Mouse (Mus musculus) hindbrain, embryonic 10.5 days (tissue): Measurements from ENCODE around the gene Mrto4. TPM values are rescaled to one million over a fixed set of nuclear protein-coding genes. Genes with fewer than 3 reads are reported as not detected.

Experiments
- DNase-seq: peaks from one replicate; pipeline ENCODE4 v3.0.0-alpha.2; 2017; ENCODE audit warnings: low spot score
- H3K27ac ChIP-seq: fragments of 300-500 bp; sonication (generic); 2 replicates; pipeline ENCODE4 v1.5.1; 2016; ENCODE audit warnings: mild to moderate bottlenecking, moderate library complexity
- H3K27me3 ChIP-seq: fragments of 300-500 bp; sonication (generic); 2 replicates; pipeline ENCODE4 v1.6.1; 2016; ENCODE audit warnings: mild to moderate bottlenecking; ENCODE audit not compliant: poor library complexity, insufficient read depth, severe bottlenecking
- H3K36me3 ChIP-seq: fragments of 300-500 bp; sonication (generic); 2 replicates; pipeline ENCODE4 v1.6.1; 2016; ENCODE audit warnings: mild to moderate bottlenecking, moderate library complexity
- H3K4me1 ChIP-seq: fragments of 300-500 bp; sonication (generic); replicated peaks from 2 replicates; pipeline ENCODE4 v1.6.1; 2016; ENCODE audit warnings: mild to moderate bottlenecking
- H3K4me3 ChIP-seq: fragments of 300-500 bp; sonication (generic); 2 replicates; pipeline ENCODE4 v1.5.1; 2016; ENCODE audit warnings: mild to moderate bottlenecking, moderate library complexity
- H3K9me3 ChIP-seq: fragments of 300-500 bp; sonication (generic); 2 replicates; pipeline ENCODE4 v1.6.1; 2016; ENCODE audit warnings: mild to moderate bottlenecking, moderate library complexity
- WGBS: fragments of 180-500 bp; shearing (Covaris S2); methylation state at CpG from one replicate; pipeline ENCODE4 v1.1.7; 2016; 5-methylcytosine and 5-hydroxymethylcytosine counted together
- polyA plus RNA-seq: library from polyadenylated mRNA; unstranded; fragments of >200 nt; fragmentation: Nextera tagmentation; extraction: Ambion mirVana; gene quantifications from 2 replicates; pipeline ENCODE4 v1.2.1, GENCODE M21; 2016

The Mrto4 gene
- polyA plus RNA-seq, 1 experiment from 2014 or later, result 148 TPM

DNA sequence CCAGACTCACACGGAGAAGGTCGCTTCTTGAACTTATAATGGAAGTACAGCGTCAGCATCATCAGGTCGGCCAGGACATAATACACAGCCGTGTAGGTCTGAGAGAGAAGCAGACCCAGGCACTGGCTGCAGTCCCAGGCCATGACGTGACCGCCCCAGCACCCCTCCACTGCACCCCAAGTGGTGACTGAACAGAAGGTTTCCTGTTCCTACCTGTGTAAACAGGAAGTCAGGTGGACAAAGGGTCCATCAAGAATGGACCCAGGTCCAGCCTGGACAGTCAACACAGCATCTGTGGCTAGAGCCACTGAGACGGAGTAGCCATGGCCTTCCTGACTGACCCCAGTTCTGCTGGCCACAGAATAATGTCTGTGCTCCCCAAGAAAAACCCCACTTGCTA lies 50.6 kb downstream of the Mrto4 start:
- Histone ChIP-seq H3K36me3 (peaks cover 77% of the 10 kb centered on the region), H3K27me3 (no peaks in the 10 kb centered on the region), H3K27ac (no peak overlapping the region), H3K4me1 (no peaks in the 10 kb centered on the region), H3K9me3 (no peaks in the 10 kb centered on the region), H3K4me3 (no peak overlapping the region)
- WGBS, result 91% methylated on average over 8 of the region's 8 CpGs
- DNase-seq, result no peak

DNA sequence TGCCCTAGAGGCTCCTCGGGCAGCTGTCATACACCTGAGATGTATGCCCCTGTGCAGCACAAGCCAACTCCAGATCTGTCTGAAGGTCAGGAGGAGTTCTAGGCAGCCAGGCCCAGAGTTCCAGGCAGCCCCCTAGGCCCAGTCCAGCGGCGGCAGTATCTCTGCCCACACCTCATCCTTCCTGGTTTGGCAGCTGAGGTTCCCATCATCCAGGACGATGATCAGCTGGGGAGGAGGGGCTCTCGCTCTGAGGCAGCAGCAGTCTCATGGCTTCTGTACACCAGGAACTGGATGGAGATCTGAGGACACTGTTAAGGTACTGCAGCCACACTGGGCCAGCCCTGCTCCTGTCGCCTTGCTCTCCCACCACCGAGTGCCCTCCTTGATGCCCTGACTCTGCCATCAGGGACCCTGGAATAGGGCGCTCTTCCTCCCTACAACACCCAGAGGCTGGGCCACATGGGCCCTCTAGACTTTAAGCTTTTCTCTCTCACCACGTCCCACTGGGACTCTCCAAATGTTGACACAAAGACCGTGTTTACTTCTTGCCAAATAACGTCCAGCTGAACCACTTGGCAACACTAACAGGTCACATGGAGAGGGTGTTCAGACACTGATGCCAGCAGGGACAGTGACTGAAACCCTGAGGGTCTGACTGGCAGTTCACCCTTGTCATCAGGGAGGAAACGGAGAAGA lies 53.6 kb downstream of the Mrto4 start:
- H3K9me3 ChIP-seq, result no peaks in the 10 kb centered on the region
- peaks cover 59% of the 10 kb centered on the region for H3K36me3 ChIP-seq
- H3K4me3 ChIP-seq, result no peak overlapping the region
- no peak overlapping the region for H3K27ac ChIP-seq
- DNase-seq, result no peak
- 90% methylated on average over 12 of the region's 12 CpGs for WGBS
- no peaks in the 10 kb centered on the region for H3K27me3 ChIP-seq
- no peaks in the 10 kb centered on the region for H3K4me1 ChIP-seq

DNA sequence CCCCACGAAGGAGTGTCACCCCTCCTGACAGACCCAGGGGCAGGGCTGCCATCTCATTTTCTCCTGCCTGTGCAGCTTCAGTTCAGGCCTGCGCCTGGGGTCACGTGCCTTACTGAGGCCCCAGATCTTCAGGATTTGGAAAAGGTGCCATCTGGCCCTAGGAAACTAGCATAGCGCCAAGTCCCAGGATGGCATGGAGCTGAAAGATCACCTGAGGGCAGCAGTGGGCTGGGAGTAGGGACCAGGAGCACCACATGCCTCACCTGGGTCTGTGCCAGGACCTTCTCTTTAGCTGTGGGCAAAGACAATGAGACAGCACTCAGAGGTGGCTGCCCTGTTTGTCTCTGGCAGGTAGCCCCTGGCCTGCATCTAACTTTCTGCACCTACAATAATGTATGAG lies 54.8 kb downstream of the Mrto4 start:
- no peaks in the 10 kb centered on the region for H3K9me3 ChIP-seq
- peaks cover 51% of the 10 kb centered on the region for H3K36me3 ChIP-seq
- H3K4me1 ChIP-seq, result no peaks in the 10 kb centered on the region
- 90% methylated on average over 4 of the region's 4 CpGs for WGBS
- H3K27ac ChIP-seq, result no peak overlapping the region
- no peaks in the 10 kb centered on the region for H3K27me3 ChIP-seq
- no peak for DNase-seq
- H3K4me3 ChIP-seq, result no peak overlapping the region

Other genes starting within 250 kb of the Mrto4 start
- gene Minos1, start 221.5 kb downstream of the Mrto4 start, polyA plus RNA-seq, result 377 and 428 TPM in 2 replicates
- gene Capzb, start 159.7 kb downstream of the Mrto4 start, polyA plus RNA-seq, result 331 and 370 TPM in 2 replicates
- 15.0 and 16.3 TPM in 2 replicates for gene Pqlc2, start 41.9 kb downstream of the Mrto4 start, polyA plus RNA-seq
- gene Akr7a5, start 41.8 kb downstream of the Mrto4 start, polyA plus RNA-seq, result 104 and 105 TPM in 2 replicates
- 34.9 and 38.3 TPM in 2 replicates for gene Emc1, start within 50 bp of the Mrto4 start, polyA plus RNA-seq
- 60.7 and 64.3 TPM in 2 replicates for gene Ubr4, start within 50 bp of the Mrto4 start, polyA plus RNA-seq
- gene Iffo2, start 178.0 kb upstream of the Mrto4 start, polyA plus RNA-seq, result 3.6 and 4.6 TPM in 2 replicates